In genomic region chr14:40948522-40948921, GRCm38 (mm10) we compare ENCODE assay signal across 9 mouse cellular contexts. TPM values are rescaled to one million over a fixed set of nuclear protein-coding genes. Genes with fewer than 3 reads are reported as not detected.
DNase-seq lines count a peak whose midpoint lies in the region; ATAC-seq and TF ChIP-seq lines count a peak whose summit lies in the region.
"Had no signal": no experiment of that assay in that cellular context is flagged by ENCODE, and none has a peak within 500 bp of the region (broad histone marks: within the 10 kb centered on the region; RNA-seq: fewer than 3 reads in every experiment).

No protein-coding gene starts in this region.

- no peaks in the 10 kb centered on the region for H3K36me3 ChIP-seq in heart, embryonic 15.5 days
- no peaks in the 10 kb centered on the region for H3K36me3 ChIP-seq in midbrain, embryonic 15.5 days (replicated peaks)
- H3K36me3 ChIP-seq in midbrain, postnatal 0 days (ENCODE audit: insufficient read depth, low read length): no peaks in the 10 kb centered on the region
- H3K36me3 ChIP-seq in stomach, embryonic 14.5 days (ENCODE audit: control insufficient read depth, insufficient read depth, low read length): no peaks in the 10 kb centered on the region

- intact Hi-C loops in heart, postnatal 10 days (cut with DNase I): loop anchor here (2.0 kb wide), 1 partner anchor 18 kb away; no protein-coding TSS in a partner anchor

- DNase-seq in heart, postnatal 10 days: no peak
- no peak for DNase-seq in midbrain, postnatal 0 days (ENCODE audit: low spot score)
- DNase-seq in fat pad, adult 2 months (ENCODE audit: extremely low read depth, low read depth, low spot score): peak; percentile 68
- no peak for DNase-seq in layer of hippocampus, postnatal 10 days (ENCODE audit: low spot score in 2 of 2)
- DNase-seq: gastrocnemius, postnatal 10 days had no signal

- H3K4me1 ChIP-seq in heart, embryonic 15.5 days (replicated peaks): peaks cover 43% of the 10 kb centered on the region
- peaks cover 18% of the 10 kb centered on the region for H3K4me1 ChIP-seq in midbrain, embryonic 15.5 days
- H3K4me1 ChIP-seq in midbrain, postnatal 0 days (ENCODE audit: insufficient read depth, low read length): 0 out of 2 replicates have a peak, but pooled peaks cover 9% of the 10 kb centered on the region
- peaks cover 26% of the 10 kb centered on the region for H3K4me1 ChIP-seq in stomach, embryonic 14.5 days (ENCODE audit: control insufficient read depth, insufficient read depth, low read length)

- H3K4me3 ChIP-seq in heart, embryonic 15.5 days: no peak overlapping the region
- H3K4me3 ChIP-seq in midbrain, embryonic 15.5 days: no peak overlapping the region
- H3K4me3 ChIP-seq in midbrain, postnatal 0 days (ENCODE audit: low read depth, low read length): no peak overlapping the region
- H3K4me3 ChIP-seq in stomach, embryonic 14.5 days (ENCODE audit: low read depth, low read length): no peak overlapping the region

- H3K9me3 ChIP-seq in heart, embryonic 15.5 days (replicated peaks): no peaks in the 10 kb centered on the region
- H3K9me3 ChIP-seq in midbrain, embryonic 15.5 days: no peaks in the 10 kb centered on the region
- no peaks in the 10 kb centered on the region for H3K9me3 ChIP-seq in midbrain, postnatal 0 days (ENCODE audit: low read length)
- no peaks in the 10 kb centered on the region for H3K9me3 ChIP-seq in stomach, embryonic 14.5 days (ENCODE audit: control insufficient read depth, low read depth, low read length)

- ATAC-seq in heart, embryonic 15.5 days (replicated peaks; ENCODE audit: insufficient number of reproducible peaks, insufficient read depth, low FRiP score, low read depth): no peak
- ATAC-seq in midbrain, embryonic 15.5 days (replicated peaks): 0 out of 2 replicates have a peak, but pooled peaks have one; percentile 4
- no peak for ATAC-seq in midbrain, postnatal 0 days (ENCODE audit: low FRiP score)
- ATAC-seq in stomach, embryonic 14.5 days (ENCODE audit: insufficient number of reproducible peaks, insufficient read depth, low FRiP score, low read depth): peak; percentile 46; the same call in 1 of the 2 replicates
- ATAC-seq in CD4-positive, CD25-positive, alpha-beta regulatory T cell, adult 4 months: no peak

- no peak overlapping the region for H3K9ac ChIP-seq in heart, embryonic 15.5 days
- H3K9ac ChIP-seq in midbrain, embryonic 15.5 days: no peak overlapping the region
- H3K9ac ChIP-seq in midbrain, postnatal 0 days (replicated peaks; ENCODE audit: low read length, poor library complexity, severe bottlenecking): no peak overlapping the region
- no peak overlapping the region for H3K9ac ChIP-seq in stomach, embryonic 14.5 days (replicated peaks; ENCODE audit: low read depth, low read length)

- H3K27me3 ChIP-seq in heart, embryonic 15.5 days: no peaks in the 10 kb centered on the region
- no peaks in the 10 kb centered on the region for H3K27me3 ChIP-seq in midbrain, embryonic 15.5 days (replicated peaks)
- H3K27me3 ChIP-seq in midbrain, postnatal 0 days (ENCODE audit: insufficient read depth, low read length): no peaks in the 10 kb centered on the region
- no peaks in the 10 kb centered on the region for H3K27me3 ChIP-seq in stomach, embryonic 14.5 days (ENCODE audit: control insufficient read depth, insufficient read depth, low read length)

- WGBS in heart, embryonic 15.5 days: 84% methylated on average over 5 of the region's 5 CpGs
- 88% methylated on average over 5 of the region's 5 CpGs for WGBS in midbrain, embryonic 15.5 days
- 89% methylated on average over 5 of the region's 5 CpGs for WGBS in midbrain, postnatal 0 days
- WGBS in stomach, embryonic 14.5 days: 86% methylated on average over 5 of the region's 5 CpGs

- H3K4me2 ChIP-seq in heart, embryonic 15.5 days: no peak overlapping the region
- no peak overlapping the region for H3K4me2 ChIP-seq in midbrain, embryonic 15.5 days
- no peak overlapping the region for H3K4me2 ChIP-seq in midbrain, postnatal 0 days (ENCODE audit: low read depth, low read length, poor library complexity, severe bottlenecking)
- 0 out of 2 replicates have a peak overlapping the region, but pooled peaks have one; percentile 13 for H3K4me2 ChIP-seq in stomach, embryonic 14.5 days (replicated peaks; ENCODE audit: low read depth, low read length)

- TF ChIP-seq CTCF in midbrain, postnatal 0 days (IDR thresholded peaks at IDR 0.05): no peak

- peak overlapping the region; percentile 63 for H3K27ac ChIP-seq in heart, embryonic 15.5 days
- 0 out of 2 replicates have a peak overlapping the region, but pooled peaks have one; percentile 10 for H3K27ac ChIP-seq in midbrain, embryonic 15.5 days
- no peak overlapping the region for H3K27ac ChIP-seq in midbrain, postnatal 0 days (ENCODE audit: low read depth, low read length)
- H3K27ac ChIP-seq in stomach, embryonic 14.5 days (ENCODE audit: low read length): peak overlapping the region; percentile 84

RNA-seq across cellular contexts. Expression of gene Tspan14, which starts 18.1 kb away (rescaled TPM):
- polyA plus RNA-seq in heart, embryonic 15.5 days (2015; fragmentation: Nextera tagmentation; extraction: Ambion mirVana): 32.7 and 50.9 TPM in 2 replicates
- 10 to 100 TPM; 28.1 to 30.4 TPM for total RNA-seq in heart, postnatal 10 days (2021)
- 68.9 and 75.2 TPM in 2 replicates for polyA plus RNA-seq in midbrain, embryonic 15.5 days (2015; fragmentation: Nextera tagmentation; extraction: Ambion mirVana)
- total RNA-seq in midbrain, postnatal 0 days (2014; rRNA removed): 31.2 and 31.8 TPM in 2 replicates
- 28.3 and 31.3 TPM in 2 replicates for polyA plus RNA-seq in midbrain, postnatal 0 days (2015; fragmentation: Nextera tagmentation; extraction: Ambion mirVana)
- polyA plus RNA-seq in stomach, embryonic 14.5 days (2014; fragmentation: Nextera tagmentation; extraction: Ambion mirVana): 84.5 and 88.2 TPM in 2 replicates
- 10 to 100 TPM; 62.4 to 88.4 TPM for polyA plus RNA-seq in CD4-positive, CD25-positive, alpha-beta regulatory T cell, adult 4 months (2017; shearing (Covaris generic))
- 10 to 100 TPM; 47.3 to 48.7 TPM for total RNA-seq in layer of hippocampus, postnatal 10 days (2021)

RNA-seq across cellular contexts. Expression of gene Sh2d4b, which starts 55.5 kb away (rescaled TPM):
- 0.69 and 4.3 TPM in 2 replicates for polyA plus RNA-seq in heart, embryonic 15.5 days (2015; fragmentation: Nextera tagmentation; extraction: Ambion mirVana)
- total RNA-seq in heart, postnatal 10 days (2021): 1 to 10 TPM in 1 of 2 experiments, under 1 TPM in 1; 0.57 to 1.2 TPM
- 1.1 and 1.7 TPM in 2 replicates for polyA plus RNA-seq in midbrain, embryonic 15.5 days (2015; fragmentation: Nextera tagmentation; extraction: Ambion mirVana)
- 3.0 and 3.7 TPM in 2 replicates for total RNA-seq in midbrain, postnatal 0 days (2014; rRNA removed)
- 0.44 and 0.74 TPM in 2 replicates for polyA plus RNA-seq in midbrain, postnatal 0 days (2015; fragmentation: Nextera tagmentation; extraction: Ambion mirVana)
- 0.56 and 0.73 TPM in 2 replicates for polyA plus RNA-seq in stomach, embryonic 14.5 days (2014; fragmentation: Nextera tagmentation; extraction: Ambion mirVana)
- polyA plus RNA-seq in CD4-positive, CD25-positive, alpha-beta regulatory T cell, adult 4 months (2017; shearing (Covaris generic)): under 1 TPM; 0.32 to 0.75 TPM
- total RNA-seq in layer of hippocampus, postnatal 10 days (2021): 1 to 10 TPM; 1.6 to 3.3 TPM

Comparison
In these comparisons a context has a peak if more than half of its experiments do, and no peak if none do; other contexts are left out.
1. ATAC-seq: peak in midbrain, embryonic 15.5 days (single experiment) and stomach, embryonic 14.5 days (single experiment); none in heart, embryonic 15.5 days (single experiment), midbrain, postnatal 0 days (single experiment) and CD4-positive, CD25-positive, alpha-beta regulatory T cell, adult 4 months (single experiment).